ENCODE assay signal across 10 mouse cellular contexts in the genomic region with DNA sequence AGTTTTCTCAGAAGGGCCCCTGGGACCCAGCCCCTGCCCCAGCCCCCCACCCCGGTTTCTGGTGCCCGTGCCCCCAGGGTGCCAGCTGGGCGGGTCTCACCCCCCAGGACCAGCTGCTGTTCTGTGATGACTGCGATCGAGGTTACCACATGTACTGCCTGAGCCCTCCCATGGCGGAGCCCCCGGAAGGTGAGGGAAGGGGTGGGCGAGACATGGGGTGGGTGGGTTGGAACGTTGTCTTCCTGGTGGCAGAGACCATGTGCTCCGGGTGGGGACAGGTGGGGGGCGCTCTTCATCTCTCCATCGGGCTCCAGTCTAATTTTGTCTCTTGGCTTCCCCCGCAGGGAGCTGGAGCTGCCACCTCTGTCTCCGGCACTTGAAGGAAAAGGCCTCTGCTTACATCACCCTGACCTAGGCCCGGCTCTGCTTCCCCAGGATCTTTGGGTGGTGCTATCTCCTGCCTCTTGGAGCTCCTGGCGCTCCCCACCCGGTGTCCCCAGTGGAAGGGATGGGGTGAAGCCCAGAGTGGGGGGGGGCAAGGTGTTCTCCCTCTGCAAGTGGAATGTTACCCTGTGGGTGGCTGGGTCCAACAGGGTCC. TPM values are rescaled to one million over a fixed set of nuclear protein-coding genes. Genes with fewer than 3 reads are reported as not detected.
DNase-seq lines count a peak whose midpoint lies in the region; ATAC-seq lines count a peak whose summit lies in the region.
"Had no signal": no experiment of that assay in that cellular context is flagged by ENCODE, and none has a peak within 500 bp of the region (broad histone marks: within the 10 kb centered on the region; RNA-seq: fewer than 3 reads in every experiment).

No protein-coding gene starts in this region.

- H3K27me3 ChIP-seq in kidney, embryonic 14.5 days (ENCODE audit: control insufficient read depth, insufficient read depth, low read length), result no peaks in the 10 kb centered on the region
- H3K27me3 ChIP-seq in midbrain, embryonic 13.5 days, result no peaks in the 10 kb centered on the region

- peak overlapping the region; percentile 17; the same call in 1 of the 2 replicates for H3K27ac ChIP-seq in kidney, embryonic 14.5 days (ENCODE audit: low read depth, low read length)
- peak overlapping the region; percentile 99 for H3K27ac ChIP-seq in midbrain, embryonic 13.5 days

- no peaks in the 10 kb centered on the region for H3K9me3 ChIP-seq in kidney, embryonic 14.5 days (ENCODE audit: control insufficient read depth, low read length)
- no peaks in the 10 kb centered on the region for H3K9me3 ChIP-seq in midbrain, embryonic 13.5 days

- no peaks in the 10 kb centered on the region for H3K36me3 ChIP-seq in kidney, embryonic 14.5 days (ENCODE audit: control insufficient read depth, insufficient read depth, low read length)
- peaks cover 45% of the 10 kb centered on the region for H3K36me3 ChIP-seq in midbrain, embryonic 13.5 days

- H3K9ac ChIP-seq in kidney, embryonic 14.5 days (ENCODE audit: low read depth, low read length), result no peak overlapping the region
- H3K9ac ChIP-seq in midbrain, embryonic 13.5 days (replicated peaks), result peak overlapping the region; percentile 62

- peaks cover 43% of the 10 kb centered on the region for H3K4me1 ChIP-seq in kidney, embryonic 14.5 days (ENCODE audit: control insufficient read depth, insufficient read depth, low read length)
- peaks cover 91% of the 10 kb centered on the region for H3K4me1 ChIP-seq in midbrain, embryonic 13.5 days (replicated peaks)

- ATAC-seq in kidney, embryonic 14.5 days (ENCODE audit: low FRiP score, low TSS enrichment), result no peak
- ATAC-seq in midbrain, embryonic 13.5 days, result no peak
- ATAC-seq in granulocyte monocyte progenitor cell, adult 5-6 weeks (replicated peaks; ENCODE audit: poor library complexity, severe bottlenecking), result no peak

- no peak for DNase-seq in kidney, postnatal 36 days
- peak; percentile 90 for DNase-seq in brain, adult 2 months (ENCODE audit: low read depth, low spot score)
- peak; percentile 53 to 58 for DNase-seq in frontal cortex, postnatal 36 days (ENCODE audit: low spot score in 2 of 2)
- no peak for DNase-seq in gastrocnemius, adult 8-10 months (ENCODE audit: low spot score in 2 of 2)
- DNase-seq in ovary, postnatal 10 days (ENCODE audit: low spot score), result no peak

- H3K4me2 ChIP-seq in kidney, embryonic 14.5 days (replicated peaks; ENCODE audit: low read depth, low read length), result no peak overlapping the region
- peak overlapping the region; percentile 50 for H3K4me2 ChIP-seq in midbrain, embryonic 13.5 days (replicated peaks)

- 68% methylated on average over 17 of the region's 17 CpGs for WGBS in kidney, embryonic 14.5 days
- 60% methylated on average over 17 of the region's 17 CpGs for WGBS in midbrain, embryonic 13.5 days

- no peak overlapping the region for H3K4me3 ChIP-seq in kidney, embryonic 14.5 days (ENCODE audit: low read length)
- H3K4me3 ChIP-seq in midbrain, embryonic 13.5 days (replicated peaks), result no peak overlapping the region
- H3K4me3 ChIP-seq: erythroblast, embryonic 14.5 days had no signal

RNA-seq across cellular contexts. Expression of a gene that starts 12.5 kb away (rescaled TPM):
- polyA plus RNA-seq in kidney, embryonic 14.5 days (2014; fragmentation: Nextera tagmentation; extraction: Ambion mirVana), result 4.5 and 5.5 TPM in 2 replicates
- polyA plus RNA-seq in midbrain, embryonic 13.5 days (2015; fragmentation: Nextera tagmentation; extraction: Ambion mirVana), result 201 and 213 TPM in 2 replicates
- 1 to 10 TPM in 3 of 4 experiments, under 1 TPM in 1; 0.92 to 4.5 (median 2.0) TPM for total RNA-seq in gastrocnemius, adult 8-10 months (2022)
- not detected in 2 replicates for total RNA-seq in granulocyte monocyte progenitor cell, adult 5-6 weeks (2014; fragmentation: Nextera tagmentation)
- total RNA-seq in granulocyte monocyte progenitor cell, adult 5-6 weeks (2017), result 0.22 TPM in 1 of 2 replicates, not detected in the other

RNA-seq across cellular contexts. Expression of a gene that starts 27.1 kb away (rescaled TPM):
- polyA plus RNA-seq in kidney, embryonic 14.5 days (2014; fragmentation: Nextera tagmentation; extraction: Ambion mirVana), result 19.3 and 27.7 TPM in 2 replicates
- polyA plus RNA-seq in midbrain, embryonic 13.5 days (2015; fragmentation: Nextera tagmentation; extraction: Ambion mirVana), result 7.9 and 8.1 TPM in 2 replicates
- total RNA-seq in gastrocnemius, adult 8-10 months (2022), result 1 to 10 TPM; 2.7 to 3.4 (median 3.0) TPM
- not detected in 2 replicates for total RNA-seq in granulocyte monocyte progenitor cell, adult 5-6 weeks (2014; fragmentation: Nextera tagmentation)
- total RNA-seq in granulocyte monocyte progenitor cell, adult 5-6 weeks (2017), result not detected in 2 replicates
- total RNA-seq: hematopoietic stem cell, adult 5-6 weeks had no signal

RNA-seq across cellular contexts. Expression of a gene that starts 34.5 kb away (rescaled TPM):
- polyA plus RNA-seq in kidney, embryonic 14.5 days (2014; fragmentation: Nextera tagmentation; extraction: Ambion mirVana), result 198 and 239 TPM in 2 replicates
- 26.1 and 28.7 TPM in 2 replicates for polyA plus RNA-seq in midbrain, embryonic 13.5 days (2015; fragmentation: Nextera tagmentation; extraction: Ambion mirVana)
- total RNA-seq in gastrocnemius, adult 8-10 months (2022), result 10 to 100 TPM; 11.2 to 15.9 (median 12.5) TPM
- 45.1 and 55.0 TPM in 2 replicates for total RNA-seq in granulocyte monocyte progenitor cell, adult 5-6 weeks (2014; fragmentation: Nextera tagmentation)
- 24.4 and 29.9 TPM in 2 replicates for total RNA-seq in granulocyte monocyte progenitor cell, adult 5-6 weeks (2017)

Comparison
In these comparisons a context has a peak if more than half of its experiments do, and no peak if none do; other contexts are left out.
1. DNase-seq: peak in brain, adult 2 months (single experiment) and frontal cortex, postnatal 36 days (2 of 2); none in kidney, postnatal 36 days (0 of 2), gastrocnemius, adult 8-10 months (0 of 2) and ovary, postnatal 10 days (single experiment).